Mouse (Mus musculus) layer of hippocampus, postnatal 25 days (tissue): ENCODE data around the gene Adam8. TPM values are rescaled to one million over a fixed set of nuclear protein-coding genes. Genes with fewer than 3 reads are reported as not detected.

Source experiments
- DNase-seq, 2 experiments: peaks; one replicate each; pipeline ENCODE4 v3.0.0; 2022; ENCODE audit warnings: mixed read lengths in 2 of 2, low spot score in 1 of 2; ENCODE audit errors: extremely low spot score in 1 of 2
- total RNA-seq, 2 experiments: library from RNA; stranded (reverse); gene quantifications; 2 replicates each; pipeline ENCODE4 v1.2.3; 2021

Adam8 gene
- 1 to 10 TPM; 3.3 to 3.4 TPM for total RNA-seq

- no peak for DNase-seq
Measured at GRCm38 (mm10) chr7:139992406-139992805, at the start of gene Adam8. Adam8 (minus strand) TSS chr7:139992562.

- DNase-seq = no peak
Measured at GRCm38 (mm10) chr7:140037171-140037555, 44.8 kb upstream of the Adam8 start.

GRCm38 (mm10) chr7:140036281-140037170 lies 44.2 kb upstream of the Adam8 start, which contains the start of the genes Zfp511 and Tubgcp2:
Zfp511 (plus strand) TSS chr7:140036391.
Tubgcp2 (minus strand) TSS chr7:140036669.
- peak; percentile 82 to 89 for DNase-seq

GRCm38 (mm10) chr7:140035456-140035855 lies 43.1 kb upstream of the Adam8 start:
- DNase-seq = no peak

- DNase-seq = no peak
Measured at GRCm38 (mm10) chr7:140033386-140033785, 41.0 kb upstream of the Adam8 start.

- DNase-seq = no peak
Measured at GRCm38 (mm10) chr7:140032366-140032765, 40.0 kb upstream of the Adam8 start.

GRCm38 (mm10) chr7:140031771-140032170 lies 39.4 kb upstream of the Adam8 start:
- DNase-seq = no peak

GRCm38 (mm10) chr7:140011336-140011735 lies 19.0 kb upstream of the Adam8 start:
- DNase-seq = peak in 1 of 2 experiments; percentile 0

- peak in 1 of 2 experiments; percentile 1 for DNase-seq
Measured at GRCm38 (mm10) chr7:140007781-140008180, 15.4 kb upstream of the Adam8 start.

- DNase-seq = peak in 1 of 2 experiments; percentile 1
Measured at GRCm38 (mm10) chr7:140006861-140007611, 14.7 kb upstream of the Adam8 start.

- DNase-seq = no peak
Measured at GRCm38 (mm10) chr7:140004666-140005065, 12.3 kb upstream of the Adam8 start.

- peak in 1 of 2 experiments; percentile 2 for DNase-seq
Measured at GRCm38 (mm10) chr7:140001086-140001740, 8.9 kb upstream of the Adam8 start.

GRCm38 (mm10) chr7:139998691-139999350 lies 6.5 kb upstream of the Adam8 start:
- no peak for DNase-seq

GRCm38 (mm10) chr7:139994676-139995075 lies 2.3 kb upstream of the Adam8 start:
- peak; percentile 53 to 80 for DNase-seq

- no peak for DNase-seq
Measured at GRCm38 (mm10) chr7:139994202-139994601, 1.8 kb upstream of the Adam8 start.

- DNase-seq = no peak
Measured at GRCm38 (mm10) chr7:139993532-139993931, 1.2 kb upstream of the Adam8 start.

- DNase-seq = no peak
Measured at GRCm38 (mm10) chr7:139990864-139991394, 1.4 kb downstream of the Adam8 start.

GRCm38 (mm10) chr7:139988272-139988671 lies 4.1 kb downstream of the Adam8 start:
- DNase-seq = no peak

- no peak for DNase-seq
Measured at GRCm38 (mm10) chr7:139984505-139984904, 7.9 kb downstream of the Adam8 start.

- no peak for DNase-seq
Measured at GRCm38 (mm10) chr7:139982058-139982457, 10.3 kb downstream of the Adam8 start.
